Mouse (Mus musculus) myocyte (in vitro differentiated cells): Measurements from ENCODE around the gene Cacnb3.

Experiments
- E2F4 ChIP-seq: IDR thresholded peaks from one replicate; pipeline ENCODE4 v1.6.1; 2011; ENCODE audit warnings: mild to moderate bottlenecking, control low read depth, moderate library complexity; ENCODE audit not compliant: insufficient read depth
- MAX ChIP-seq: IDR thresholded peaks from one replicate; pipeline ENCODE4 v1.6.1; 2011; ENCODE audit warnings: low read depth, mild to moderate bottlenecking, control low read depth
- MYOD1 ChIP-seq, 3 experiments: IDR thresholded peaks; one replicate each; pipeline ENCODE4 v1.6.1; 2011; ENCODE audit warnings: control low read depth in 2 of 3, low read depth in 2 of 3, mild to moderate bottlenecking in 2 of 3, moderate library complexity in 1 of 3; ENCODE audit not compliant: insufficient read length in 2 of 3, control insufficient read depth in 1 of 3
- MYOG ChIP-seq, 3 experiments: IDR thresholded peaks; one replicate each; pipeline ENCODE4 v1.6.1; 2011; ENCODE audit warnings: control low read depth in 2 of 3, low read depth in 2 of 3, mild to moderate bottlenecking in 2 of 3; ENCODE audit not compliant: insufficient read length in 2 of 3, control insufficient read depth in 1 of 3, insufficient read depth in 1 of 3
- POLR2A ChIP-seq: IDR thresholded peaks from one replicate; pipeline ENCODE4 v1.6.1; 2011; ENCODE audit warnings: low read depth, mild to moderate bottlenecking, control low read depth, moderate library complexity; ENCODE audit not compliant: insufficient read length
- POLR2AphosphoS2 ChIP-seq: IDR thresholded peaks from one replicate; pipeline ENCODE4 v1.6.1; 2011; ENCODE audit warnings: low read depth, control low read depth; ENCODE audit not compliant: insufficient read length
- REST ChIP-seq: IDR thresholded peaks from one replicate; pipeline ENCODE4 v1.6.1; 2011; ENCODE audit warnings: mild to moderate bottlenecking, control low read depth, moderate library complexity; ENCODE audit not compliant: insufficient read depth, insufficient read length
- SRF ChIP-seq: IDR thresholded peaks from one replicate; pipeline ENCODE4 v1.6.1; 2011; ENCODE audit warnings: low read depth; ENCODE audit not compliant: control insufficient read depth, insufficient read length
- TCF12 ChIP-seq: IDR thresholded peaks from one replicate; pipeline ENCODE4 v1.6.1; 2011; ENCODE audit warnings: mild to moderate bottlenecking, control low read depth; ENCODE audit not compliant: poor library complexity, insufficient read depth, severe bottlenecking
- TCF3 ChIP-seq: IDR thresholded peaks from one replicate; pipeline ENCODE4 v1.6.1; 2011; ENCODE audit warnings: low read depth, control low read depth; ENCODE audit not compliant: insufficient read length
- USF1 ChIP-seq: IDR thresholded peaks from one replicate; pipeline ENCODE4 v1.6.1; 2011; ENCODE audit warnings: low read depth, mild to moderate bottlenecking, control low read depth, moderate library complexity

GRCm38 (mm10) chr15:98582410-98582809, 48.2 kb upstream of the Cacnb3 start:
- no peak for TF ChIP-seq TCF12
- no peak for TF ChIP-seq E2F4
- no peak for TF ChIP-seq POLR2A
- TF ChIP-seq REST: no peak
- no peak for TF ChIP-seq USF1
- TF ChIP-seq MYOG (IDR thresholded peaks at IDR 0.05; ENCODE audit: control insufficient read depth in 1 of 3, insufficient read depth in 1 of 3, insufficient read length in 2 of 3, low read depth in 2 of 3): no peak
- TF ChIP-seq MYOD1 (IDR thresholded peaks at IDR 0.05; ENCODE audit: control insufficient read depth in 1 of 3, insufficient read length in 2 of 3, low read depth in 2 of 3): no peak
- TF ChIP-seq POLR2AphosphoS2: no peak
- TF ChIP-seq MAX: no peak
- TF ChIP-seq SRF: no peak
- no peak for TF ChIP-seq TCF3
